Mouse (Mus musculus) spleen, adult 2 months (tissue): ENCODE data around the gene Rps27l. TPM values are rescaled to one million over a fixed set of nuclear protein-coding genes. Genes with fewer than 3 reads are reported as not detected.

Experiments used
- DNase-seq, 2 experiments: peaks; one replicate each; pipeline versions ENCODE4 v3.0.0 to v3.0.0-alpha.2; 2012 to 2021; ENCODE audit warnings: low spot score in 2 of 2, low read depth in 1 of 2
- H3K27ac ChIP-seq: fragments of 200-500 bp; 2 replicates; pipeline ENCODE4 v1.5.1; 2012; ENCODE audit warnings: low read length, inconsistent platforms; ENCODE audit not compliant: insufficient read depth
- H3K27me3 ChIP-seq: fragments of 200-500 bp; 2 replicates; pipeline ENCODE4 v1.6.1; 2012; ENCODE audit warnings: mild to moderate bottlenecking, moderate library complexity, low read length, inconsistent platforms; ENCODE audit not compliant: control insufficient read depth, insufficient read depth
- H3K36me3 ChIP-seq: fragments of 200-500 bp; 2 replicates; pipeline ENCODE4 v1.6.1; 2012; ENCODE audit warnings: mild to moderate bottlenecking, low read length, inconsistent platforms; ENCODE audit not compliant: control insufficient read depth, insufficient read depth
- H3K4me1 ChIP-seq: fragments of 200-500 bp; 2 replicates; pipeline ENCODE4 v1.6.1; 2011; ENCODE audit warnings: inconsistent platforms; ENCODE audit not compliant: control insufficient read depth, insufficient read depth, insufficient read length
- H3K4me3 ChIP-seq: fragments of 200-500 bp; 2 replicates; pipeline ENCODE4 v1.5.1; 2011; ENCODE audit warnings: mild to moderate bottlenecking, inconsistent platforms; ENCODE audit not compliant: insufficient read depth, insufficient read length; ENCODE audit errors: extremely low read depth
- CTCF ChIP-seq: fragments of 200-500 bp; IDR thresholded peaks from 2 replicates; pipeline ENCODE4 v1.5.1; 2011; ENCODE audit warnings: mild to moderate bottlenecking, inconsistent platforms; ENCODE audit not compliant: insufficient read depth, insufficient read length, insufficient replicate concordance; ENCODE audit errors: extremely low read depth
- POLR2A ChIP-seq: fragments of 200-500 bp; IDR thresholded peaks from 2 replicates; pipeline ENCODE4 v1.6.1; 2011; ENCODE audit warnings: low read depth, low read length, inconsistent platforms
- WGBS: fragments of 180-500 bp; shearing (Covaris S2); methylation state at CpG from one replicate; pipeline ENCODE4 v1.1.7; 2018; 5-methylcytosine and 5-hydroxymethylcytosine counted together
- polyA plus RNA-seq: library from polyadenylated mRNA; depleted of rRNA; stranded (reverse); fragments of >200 nt; gene quantifications from 2 replicates; pipeline ENCODE4 v1.2.3, GENCODE M21; 2012

The Rps27l gene
- polyA plus RNA-seq, 1 experiment, result 11.4 TPM

GRCm38 (mm10) chr9:66977982-66978381, 32.1 kb downstream of the Rps27l start:
- WGBS, result 30% methylated on average over 1 of the region's 1 CpGs
- H3K4me1 ChIP-seq, result peaks cover 5% of the 10 kb centered on the region; the same call in 1 of the 2 replicates
- H3K27me3 ChIP-seq, result no peaks in the 10 kb centered on the region
- H3K4me3 ChIP-seq, result no peak overlapping the region
- no peak for TF ChIP-seq CTCF
- TF ChIP-seq POLR2A, result no peak
- no peaks in the 10 kb centered on the region for H3K36me3 ChIP-seq
- H3K27ac ChIP-seq, result peak overlapping the region; percentile 88
- peak; percentile 12 to 32 for DNase-seq

DNA sequence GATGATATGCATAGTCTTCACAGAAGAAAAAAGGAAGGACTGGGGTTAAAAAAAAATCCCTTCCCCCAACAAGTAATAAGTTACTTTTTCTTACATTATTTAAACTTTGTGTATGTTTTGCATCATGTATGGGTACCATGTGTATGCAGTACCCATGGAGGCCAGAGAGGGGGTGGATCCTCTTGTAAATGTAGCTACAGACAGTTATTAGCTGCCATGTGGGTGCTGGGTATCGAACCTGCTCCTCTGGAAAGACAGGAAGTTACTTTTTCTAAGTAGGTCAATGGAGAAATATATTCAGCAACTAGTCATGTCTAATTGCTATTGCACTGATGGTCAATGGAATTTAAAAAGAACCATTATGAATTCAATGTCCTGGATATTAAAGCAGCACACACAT, 32.6 kb downstream of the Rps27l start:
- Histone ChIP-seq H3K36me3 (no peaks in the 10 kb centered on the region), H3K27me3 (no peaks in the 10 kb centered on the region), H3K27ac (no peak overlapping the region), H3K4me1 (peaks cover 5% of the 10 kb centered on the region; the same call in 1 of the 2 replicates), H3K4me3 (no peak overlapping the region)
- WGBS, result 55% methylated on average over 1 of the region's 1 CpGs
- TF ChIP-seq CTCF (no peak), POLR2A (no peak)
- DNase-seq, result no peak

DNA sequence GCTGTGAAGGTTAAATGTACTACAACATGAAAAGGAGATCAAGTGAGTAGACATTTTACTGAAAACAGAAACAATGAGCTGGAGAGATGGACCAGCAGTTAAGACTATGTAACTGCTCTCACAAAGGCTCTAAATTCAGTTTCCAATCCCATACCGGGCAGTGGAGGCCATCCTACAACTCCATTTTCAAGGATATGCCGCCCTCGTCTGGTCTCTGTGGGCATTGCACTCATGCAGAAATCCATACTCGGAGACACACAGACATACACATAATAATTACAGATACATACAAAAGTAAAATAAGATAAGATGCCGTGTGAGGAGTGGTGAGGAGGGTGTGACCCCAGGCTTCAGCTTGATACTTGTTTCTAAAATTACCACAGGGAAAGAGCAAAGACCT, 34.6 kb downstream of the Rps27l start:
- Histone ChIP-seq H3K4me3 (no peak overlapping the region), H3K27me3 (no peaks in the 10 kb centered on the region), H3K4me1 (peaks cover 5% of the 10 kb centered on the region; the same call in 1 of the 2 replicates), H3K27ac (no peak overlapping the region), H3K36me3 (no peaks in the 10 kb centered on the region)
- DNase-seq, result peak; percentile 52 to 62
- 7% methylated on average over 5 of the region's 5 CpGs for WGBS
- TF ChIP-seq POLR2A (no peak), CTCF (peak; percentile 66; the same call in 1 of the 2 replicates)

DNA sequence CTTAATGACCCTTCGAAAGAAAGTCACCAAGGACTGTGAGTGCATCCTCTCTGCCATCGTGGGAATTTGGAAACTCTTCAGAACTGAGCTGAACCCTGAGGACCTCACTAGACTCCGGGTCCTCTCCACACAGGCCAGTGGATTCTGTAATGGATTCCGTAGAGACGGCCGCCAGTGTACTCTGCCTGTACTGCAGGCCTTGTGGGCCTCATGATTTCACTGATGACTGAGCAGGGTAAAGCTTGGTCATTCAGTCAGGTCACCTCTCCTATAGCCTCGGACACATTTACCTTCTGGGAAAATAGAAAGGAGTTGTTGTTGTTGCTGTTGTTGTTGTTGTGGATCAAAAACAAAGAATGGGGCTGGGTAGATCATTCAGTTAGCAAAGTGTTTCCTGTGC, 36.2 kb downstream of the Rps27l start:
- Histone ChIP-seq H3K4me1 (no peaks in the 10 kb centered on the region), H3K36me3 (no peaks in the 10 kb centered on the region), H3K27ac (no peak overlapping the region), H3K27me3 (no peaks in the 10 kb centered on the region), H3K4me3 (no peak overlapping the region)
- WGBS, result 89% methylated on average over 7 of the region's 7 CpGs
- no peak for DNase-seq
- TF ChIP-seq CTCF, result no peak
- TF ChIP-seq POLR2A, result no peak

- 28% methylated on average over 7 of the region's 7 CpGs for WGBS
These were observed 39.5 kb downstream of the Rps27l start for GRCm38 (mm10) chr9:66985377-66985776.

DNA sequence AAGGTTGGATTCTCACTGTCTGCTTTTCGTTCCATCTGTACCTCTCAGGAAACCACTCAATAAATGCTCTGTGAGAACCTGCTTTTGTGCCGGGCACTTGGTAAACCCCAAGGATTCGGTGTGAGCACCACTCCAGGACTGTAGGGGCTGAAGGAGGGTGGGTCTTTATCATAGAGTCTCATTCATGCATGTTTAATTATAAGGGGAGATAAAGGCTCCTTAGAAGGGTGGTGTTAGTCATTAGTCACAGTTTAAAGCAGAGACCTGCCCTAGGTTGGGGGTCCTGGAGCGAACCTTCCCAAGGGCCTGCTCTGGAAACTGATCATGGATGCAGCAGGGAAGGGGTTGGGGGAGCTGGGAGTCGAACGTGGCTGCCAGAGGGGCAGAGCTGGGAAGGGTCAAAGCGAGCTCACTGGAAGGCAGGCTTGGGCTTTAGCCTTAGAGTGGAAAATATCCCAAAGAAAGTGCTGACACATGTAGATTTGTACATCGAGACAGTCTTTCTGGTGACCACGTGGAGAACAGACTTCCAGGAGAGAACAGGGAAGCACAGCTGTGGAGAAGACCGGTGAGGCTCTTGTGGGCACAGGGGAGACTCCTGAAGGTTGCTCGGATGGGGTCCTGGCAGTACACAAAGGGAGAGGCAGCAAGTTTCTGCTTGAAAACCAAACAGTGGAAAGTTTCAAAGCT, 42.5 kb downstream of the Rps27l start:
- WGBS, result 77% methylated on average over 11 of the region's 11 CpGs
- TF ChIP-seq CTCF, result no peak
- no peak for TF ChIP-seq POLR2A
- no peaks in the 10 kb centered on the region for H3K36me3 ChIP-seq
- H3K27ac ChIP-seq, result no peak overlapping the region
- DNase-seq, result no peak
- H3K4me1 ChIP-seq, result no peaks in the 10 kb centered on the region
- H3K27me3 ChIP-seq, result no peaks in the 10 kb centered on the region
- no peak overlapping the region for H3K4me3 ChIP-seq

More at GRCm38 (mm10) chr9:66985377-66985776, 39.5 kb downstream of the Rps27l start:
- Histone ChIP-seq H3K27me3 (no peaks in the 10 kb centered on the region), H3K27ac (no peak overlapping the region), H3K4me1 (no peaks in the 10 kb centered on the region), H3K36me3 (no peaks in the 10 kb centered on the region), H3K4me3 (no peak overlapping the region)
- TF ChIP-seq CTCF (no peak), POLR2A (no peak)
- DNase-seq, result peak in 1 of 2 experiments; percentile 31

GRCm38 (mm10) chr9:66988888-66989414, 43.1 kb downstream of the Rps27l start:
- 80% methylated on average over 6 of the region's 6 CpGs for WGBS
- Histone ChIP-seq H3K27me3 (no peaks in the 10 kb centered on the region), H3K4me1 (no peaks in the 10 kb centered on the region), H3K36me3 (no peaks in the 10 kb centered on the region), H3K27ac (no peak overlapping the region), H3K4me3 (no peak overlapping the region)
- no peak for DNase-seq
- no peak for TF ChIP-seq CTCF
- TF ChIP-seq POLR2A, result no peak
